Mouse (Mus musculus): ENCODE results near the gene Myom1.

DNA sequence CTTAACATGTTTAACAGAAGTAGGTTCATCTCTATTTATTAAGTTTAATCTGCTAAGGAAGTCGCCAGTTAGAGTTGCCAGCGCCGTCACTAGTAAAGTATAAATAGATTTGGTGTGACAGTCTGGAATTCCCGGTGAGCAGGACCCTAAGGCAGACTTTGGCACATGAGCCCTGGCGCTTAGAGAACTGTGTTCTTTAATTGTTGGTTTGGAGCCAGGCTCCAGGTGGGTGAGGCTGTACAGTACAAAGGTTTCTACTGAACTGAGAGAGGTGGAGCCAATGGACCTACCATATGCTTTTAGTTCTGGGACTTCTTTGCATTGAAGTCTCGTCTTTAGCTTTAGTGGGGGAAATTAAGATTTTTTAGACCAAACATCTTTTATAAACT, 94.8 kb downstream of the Myom1 start:
- TF ChIP-seq CTCF (IDR thresholded peaks at IDR 0.05; ENCODE audit: control insufficient read depth, insufficient read depth, low read length) (no peak), POLR2A (IDR thresholded peaks at IDR 0.05; ENCODE audit: borderline replicate concordance, control insufficient read depth, low read depth, low read length) (no peak)
